Mouse (Mus musculus) urinary bladder, postnatal 36 days (tissue): Measurements from ENCODE around the gene Cdx2.

Experiments
- DNase-seq, 2 experiments: peaks; one replicate each; pipeline ENCODE4 v3.0.0; 2022; ENCODE audit warnings: low spot score in 2 of 2, mixed read lengths in 1 of 2

The Cdx2 gene

DNA sequence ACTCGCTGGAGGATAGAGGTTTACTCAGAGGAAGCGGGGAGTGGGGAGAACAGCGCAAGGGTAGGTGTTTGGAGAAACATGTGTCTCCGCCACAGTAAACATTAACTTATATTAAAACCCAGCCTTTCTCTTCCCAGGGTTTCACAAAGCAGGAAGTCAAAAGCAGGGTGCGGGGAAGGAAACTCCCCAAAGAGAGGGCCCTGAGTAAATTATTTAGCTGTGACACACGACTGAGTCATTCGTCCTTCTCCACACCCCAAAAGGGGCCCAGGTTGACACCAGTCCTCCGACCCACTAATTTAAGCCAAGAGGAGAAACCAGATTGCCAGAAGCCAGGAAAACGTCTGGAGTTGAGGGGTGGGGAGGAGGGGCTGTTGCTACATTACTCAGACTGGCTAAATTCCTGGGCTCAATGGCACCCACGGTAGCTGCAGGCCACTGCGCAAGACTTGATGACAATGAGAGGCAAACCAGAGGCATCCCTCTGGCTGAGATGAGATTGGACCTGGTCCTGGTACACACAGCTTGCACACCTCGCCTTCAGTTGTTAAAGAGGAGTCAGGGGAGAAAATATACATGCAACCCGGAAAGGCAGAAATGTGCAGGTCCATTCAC lies 14.5 kb downstream of the Cdx2 start:
- no peak for DNase-seq

- DNase-seq = no peak
Observed at GRCm38 (mm10) chr5:147291764-147292505, 15.1 kb downstream of the Cdx2 start.

DNA sequence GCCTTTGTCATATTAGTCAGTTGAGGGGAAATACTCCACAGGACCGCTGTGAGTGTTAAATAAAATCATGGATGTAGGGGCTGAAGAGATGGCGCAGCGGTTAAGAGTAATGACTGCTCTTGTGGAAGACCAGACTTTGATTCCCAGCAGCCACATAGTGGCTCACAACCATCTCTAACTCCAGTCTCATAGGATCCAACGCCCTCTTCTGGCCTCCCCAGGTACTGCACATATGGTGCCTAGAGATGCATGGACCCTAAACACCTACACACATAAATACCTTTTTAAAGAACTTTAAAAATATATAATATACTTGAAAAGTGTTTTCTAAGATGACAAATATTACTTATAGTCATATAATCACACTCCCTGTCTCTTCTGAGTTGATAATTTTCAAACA lies 22.7 kb downstream of the Cdx2 start:
- no peak for DNase-seq

- DNase-seq = no peak
Observed at GRCm38 (mm10) chr5:147277547-147277925, 29.5 kb downstream of the Cdx2 start.

- DNase-seq = no peak
Observed at GRCm38 (mm10) chr5:147276701-147277546, 30.1 kb downstream of the Cdx2 start.

DNA sequence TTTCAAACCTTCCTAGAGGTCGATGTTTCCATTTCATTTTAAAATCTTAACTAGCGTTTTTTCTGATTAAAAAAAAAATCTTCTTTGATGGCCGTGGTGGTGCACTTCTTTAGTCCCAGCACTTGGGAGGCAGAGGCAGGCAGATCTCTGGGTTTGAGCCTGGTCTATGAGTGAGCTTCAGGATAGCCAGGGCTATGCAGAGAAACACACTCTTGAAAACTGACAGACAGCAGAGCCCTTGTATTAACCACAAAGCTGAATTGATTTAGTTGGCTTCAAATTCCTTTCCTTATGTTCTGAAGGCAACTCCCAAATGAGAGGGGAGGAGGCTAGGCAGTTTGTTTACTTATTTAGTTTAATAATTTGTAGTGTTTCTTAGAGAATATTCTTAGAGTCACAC lies 31.3 kb downstream of the Cdx2 start:
- DNase-seq = no peak

GRCm38 (mm10) chr5:147274174-147275141 lies 32.6 kb downstream of the Cdx2 start:
- DNase-seq = no peak

GRCm38 (mm10) chr5:147272808-147273345 lies 34.2 kb downstream of the Cdx2 start:
- no peak for DNase-seq

DNA sequence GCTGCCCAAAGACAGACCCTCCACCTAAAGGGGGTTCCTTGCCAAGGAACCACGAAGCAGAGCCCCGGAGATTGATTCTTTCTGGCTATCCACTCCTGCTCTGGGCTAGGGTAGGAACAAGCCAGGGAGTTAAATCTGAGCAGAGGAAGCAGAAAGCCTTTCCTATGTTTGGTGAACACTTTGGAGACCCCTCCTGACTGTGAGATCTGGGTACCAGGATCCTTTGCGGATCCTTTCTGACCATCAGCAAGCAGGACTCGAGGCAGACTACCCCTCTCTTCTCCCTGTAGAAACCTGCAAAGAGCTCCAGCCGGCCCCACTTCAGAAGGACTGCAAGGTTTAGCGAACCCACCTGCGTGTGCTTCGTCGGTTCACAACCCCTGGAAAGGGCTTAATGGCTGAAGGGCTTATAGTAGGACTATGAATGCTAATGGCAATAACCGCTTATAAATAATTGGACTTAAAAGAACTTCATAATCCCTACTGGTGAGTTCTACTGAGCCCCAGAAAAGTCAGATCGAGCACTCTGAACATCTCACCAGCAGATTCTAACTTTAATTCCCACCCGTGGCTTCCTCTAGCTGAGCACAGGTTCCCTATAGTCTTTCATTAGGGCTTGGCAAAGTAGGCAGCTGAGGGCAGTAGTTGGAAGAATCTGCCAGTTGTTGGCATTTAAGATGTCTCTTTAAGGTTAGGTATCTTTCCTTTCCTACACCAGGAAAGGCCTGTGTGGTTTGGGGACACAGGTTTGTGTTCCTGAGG lies 34.8 kb downstream of the Cdx2 start:
- no peak for DNase-seq

GRCm38 (mm10) chr5:147270673-147271655 lies 36.1 kb downstream of the Cdx2 start:
- DNase-seq = no peak

DNA sequence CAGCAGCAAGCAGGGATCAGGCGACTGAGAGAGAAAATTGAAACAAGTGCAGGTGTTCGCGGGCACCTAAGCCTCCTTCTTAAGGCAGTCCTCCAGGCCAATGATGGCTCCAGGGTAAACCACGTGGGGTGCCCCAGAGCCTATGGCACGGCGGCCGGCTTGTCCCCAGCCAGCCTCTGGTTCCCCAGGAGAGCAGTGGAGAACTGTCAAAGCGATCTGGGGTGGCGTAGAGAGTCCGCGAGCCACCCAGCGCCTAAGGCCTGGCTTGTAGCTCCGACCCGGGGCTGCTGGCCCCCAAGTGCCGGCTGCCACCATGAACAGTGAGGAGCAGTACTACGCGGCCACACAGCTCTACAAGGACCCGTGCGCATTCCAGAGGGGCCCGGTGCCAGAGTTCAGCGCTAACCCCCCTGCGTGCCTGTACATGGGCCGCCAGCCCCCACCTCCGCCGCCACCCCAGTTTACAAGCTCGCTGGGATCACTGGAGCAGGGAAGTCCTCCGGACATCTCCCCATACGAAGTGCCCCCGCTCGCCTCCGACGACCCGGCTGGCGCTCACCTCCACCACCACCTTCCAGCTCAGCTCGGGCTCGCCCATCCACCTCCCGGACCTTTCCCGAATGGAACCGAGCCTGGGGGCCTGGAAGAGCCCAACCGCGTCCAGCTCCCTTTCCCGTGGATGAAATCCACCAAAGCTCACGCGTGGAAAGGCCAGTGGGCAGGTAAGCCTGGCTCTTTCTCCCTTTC lies 37.0 kb downstream of the Cdx2 start, which contains the start of gene Pdx1:
TSS of gene Pdx1 (plus strand) at position 34 of the 747 bp plus-strand sequence.
- no peak for DNase-seq

DNA sequence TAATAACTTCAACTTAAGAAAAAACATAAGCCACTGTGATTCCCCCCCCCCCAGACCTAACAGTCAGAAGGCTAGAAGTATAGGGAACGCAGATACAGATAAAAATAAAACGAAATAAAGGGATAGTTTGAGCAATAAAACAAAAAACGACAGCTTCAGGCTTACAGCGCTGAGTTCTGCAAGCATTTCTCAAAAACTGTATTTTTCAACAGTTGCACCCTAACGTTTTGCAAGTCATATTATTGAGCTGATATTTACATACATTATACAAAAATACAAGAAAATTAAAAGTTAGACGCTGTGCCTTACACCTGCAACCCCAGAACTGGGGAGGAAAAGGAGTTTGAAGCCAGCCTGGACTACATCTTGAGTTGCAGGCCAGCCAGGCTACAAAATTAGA lies 37.7 kb downstream of the Cdx2 start:
- DNase-seq = no peak

- DNase-seq = no peak
Observed at GRCm38 (mm10) chr5:147268728-147269127, 38.3 kb downstream of the Cdx2 start.

- DNase-seq = no peak
Observed at GRCm38 (mm10) chr5:147267434-147267833, 39.6 kb downstream of the Cdx2 start.

GRCm38 (mm10) chr5:147263945-147264344 lies 43.1 kb downstream of the Cdx2 start:
- no peak for DNase-seq

DNA sequence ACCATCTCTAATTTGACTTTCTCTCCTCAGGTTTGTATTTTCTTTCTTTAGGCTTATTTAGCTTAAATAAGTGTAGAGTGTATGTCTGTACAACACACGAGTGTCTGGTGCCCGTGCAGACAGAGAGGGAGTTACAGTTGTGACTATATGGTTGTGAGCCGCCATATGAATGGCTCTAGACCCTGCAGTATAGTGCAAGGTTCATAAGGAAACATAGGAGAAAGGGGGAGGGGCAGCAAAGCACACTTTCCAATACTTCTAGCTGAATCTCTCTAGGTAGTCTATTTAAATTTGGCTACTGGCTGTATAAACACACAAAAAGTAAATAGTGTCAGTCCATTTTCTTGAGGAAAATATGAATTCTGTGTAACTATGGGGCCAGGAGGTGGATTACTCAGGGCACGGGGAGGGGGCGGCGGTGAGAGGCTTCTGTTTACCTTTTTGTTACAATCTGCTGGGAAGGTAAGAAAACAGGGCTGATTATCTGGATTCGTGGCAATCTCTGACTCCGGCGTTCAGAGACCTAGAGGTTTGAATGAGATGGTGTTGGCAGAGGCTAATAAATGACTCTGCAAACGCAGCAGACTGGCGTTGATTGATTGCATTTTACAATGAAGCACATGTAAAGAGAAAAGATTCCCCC lies 45.0 kb downstream of the Cdx2 start:
- no peak for DNase-seq

GRCm38 (mm10) chr5:147260778-147261177 lies 46.3 kb downstream of the Cdx2 start:
- DNase-seq = no peak

DNA sequence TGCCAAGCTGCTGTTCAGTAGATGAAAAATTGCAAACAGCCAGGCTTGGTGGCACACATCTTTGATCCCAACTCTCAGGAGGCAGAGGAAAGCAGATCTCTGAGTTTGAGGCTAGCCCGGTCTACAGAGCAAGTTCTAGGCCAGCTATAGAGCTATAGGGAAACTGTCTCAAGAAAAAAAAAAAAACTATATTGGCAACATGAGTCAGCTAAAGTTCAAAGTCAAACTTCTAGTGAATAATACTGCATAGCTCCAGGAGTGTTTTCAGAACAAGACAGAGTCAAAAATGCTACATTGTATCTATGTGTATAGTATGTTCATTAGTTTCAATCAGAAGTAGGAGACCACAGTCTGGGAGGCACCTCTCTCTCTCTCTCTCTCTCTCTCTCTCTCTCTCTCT lies 46.9 kb downstream of the Cdx2 start:
- no peak for DNase-seq
